Mouse (Mus musculus) stomach, embryonic 16.5 days (tissue): ENCODE data around the gene Khnyn. TPM values are rescaled to one million over a fixed set of nuclear protein-coding genes. Genes with fewer than 3 reads are reported as not detected.

Experiments used
- polyA plus RNA-seq: library from polyadenylated mRNA; unstranded; fragments of >200 nt; fragmentation: Nextera tagmentation; extraction: Ambion mirVana; gene quantifications from 2 replicates; pipeline ENCODE4 v1.2.1, GENCODE M21; 2015

Gene Khnyn
- polyA plus RNA-seq, 1 experiment from 2014 or later: 18.5 TPM

Other genes with a start within 250 kb of the Khnyn start
- gene Ipo4, start 249.0 kb upstream of the Khnyn start, polyA plus RNA-seq: 86.3 and 114 TPM in 2 replicates
- 2.0 and 2.5 TPM in 2 replicates for gene Gm49378, start 247.1 kb upstream of the Khnyn start, polyA plus RNA-seq
- gene Tm9sf1, start 241.1 kb upstream of the Khnyn start, polyA plus RNA-seq: 116 and 123 TPM in 2 replicates
- gene Tssk4, start 234.8 kb upstream of the Khnyn start, polyA plus RNA-seq: 0.50 and 1.1 TPM in 2 replicates
- 54.4 and 55.8 TPM in 2 replicates for gene Mdp1, start 224.4 kb upstream of the Khnyn start, polyA plus RNA-seq
- gene Gmpr2, start 213.0 kb upstream of the Khnyn start, polyA plus RNA-seq: 58.0 and 63.4 TPM in 2 replicates
- gene Nedd8, start 212.8 kb upstream of the Khnyn start, polyA plus RNA-seq: 462 and 484 TPM in 2 replicates
- gene Tinf2, start 203.1 kb upstream of the Khnyn start, polyA plus RNA-seq: 34.4 and 36.3 TPM in 2 replicates
- gene Tgm1, start 171.0 kb upstream of the Khnyn start, polyA plus RNA-seq: 53.1 and 72.9 TPM in 2 replicates
- 36.3 and 37.1 TPM in 2 replicates for gene Rabggta, start 162.7 kb upstream of the Khnyn start, polyA plus RNA-seq
- 107 and 125 TPM in 2 replicates for gene Dhrs1, start 139.3 kb upstream of the Khnyn start, polyA plus RNA-seq
- gene Nop9, start 139.3 kb upstream of the Khnyn start, polyA plus RNA-seq: 23.8 and 28.4 TPM in 2 replicates
- 14.8 and 15.1 TPM in 2 replicates for gene Cideb, start 126.5 kb upstream of the Khnyn start, polyA plus RNA-seq
- 0.71 and 0.81 TPM in 2 replicates for gene Ltb4r2, start 123.5 kb upstream of the Khnyn start, polyA plus RNA-seq
- gene Ltb4r1, start 119.0 kb upstream of the Khnyn start, polyA plus RNA-seq: 2.4 and 4.8 TPM in 2 replicates
- 7.7 and 8.2 TPM in 2 replicates for gene Adcy4, start 100.9 kb upstream of the Khnyn start, polyA plus RNA-seq
- 32.7 and 34.4 TPM in 2 replicates for gene Ripk3, start 96.1 kb upstream of the Khnyn start, polyA plus RNA-seq
- 32.9 and 33.9 TPM in 2 replicates for gene Nfatc4, start 61.8 kb upstream of the Khnyn start, polyA plus RNA-seq
- 18.0 and 19.3 TPM in 2 replicates for gene Nynrin, start 30.9 kb upstream of the Khnyn start, polyA plus RNA-seq
- 0.45 and 0.66 TPM in 2 replicates for gene Cbln3, start 555 bp upstream of the Khnyn start, polyA plus RNA-seq
- 65.5 and 66.5 TPM in 2 replicates for gene Sdr39u1, start 15.3 kb downstream of the Khnyn start, polyA plus RNA-seq
- 18.9 and 33.3 TPM in 2 replicates for gene Cma1, start 59.7 kb downstream of the Khnyn start, polyA plus RNA-seq
- not detected in 2 replicates for gene Cma2, start 66.0 kb downstream of the Khnyn start, polyA plus RNA-seq
- gene Mcpt1, start 133.0 kb downstream of the Khnyn start, polyA plus RNA-seq: 0.22 and 0.48 TPM in 2 replicates
- not detected in 2 replicates for gene Mcpt9, start 145.5 kb downstream of the Khnyn start, polyA plus RNA-seq
- 0.65 and 0.75 TPM in 2 replicates for gene Mcpt2, start 157.1 kb downstream of the Khnyn start, polyA plus RNA-seq
- gene Mcpt4, start 177.4 kb downstream of the Khnyn start, polyA plus RNA-seq: 1.5 and 2.1 TPM in 2 replicates
- gene Mcpt8, start 200.3 kb downstream of the Khnyn start, polyA plus RNA-seq: 2.1 and 4.3 TPM in 2 replicates
- gene Ctsg, start 217.6 kb downstream of the Khnyn start, polyA plus RNA-seq: 0.92 and 1.7 TPM in 2 replicates
- gene Gzme, start 235.7 kb downstream of the Khnyn start, polyA plus RNA-seq: not detected in 2 replicates
- gene Gzmd, start 247.7 kb downstream of the Khnyn start, polyA plus RNA-seq: not detected in 2 replicates